Mouse (Mus musculus) gastrocnemius, postnatal 14 days (tissue): ENCODE measurements around the gene Fam43a. TPM values are rescaled to one million over a fixed set of nuclear protein-coding genes. Genes with fewer than 3 reads are reported as not detected.

Experiments
- DNase-seq: peaks from one replicate; pipeline ENCODE4 v3.0.0; 2021; ENCODE audit warnings: mixed read lengths
- intact Hi-C: fragments of 180-260 bp; cut with DNase I; formaldehyde crosslinking; loops from one replicate; pipeline ENCODE4 v1.15.1; 2025; ENCODE audit warnings: low total_unique reads
- total RNA-seq, 2 experiments: library from RNA; stranded (reverse); gene quantifications; 2 replicates each; pipeline ENCODE4 v1.2.3; 2021

Fam43a gene
- total RNA-seq, 2 experiments from 2014 or later: 17.4 to 17.9 TPM

GRCm38 (mm10) chr16:30591990-30592389 is 7.5 kb upstream of the Fam43a start:
- intact Hi-C loops: loop anchor here (10.0 kb wide), 2 partner anchors 283 to 763 kb away; no protein-coding TSS in a partner anchor
- no peak for DNase-seq

- intact Hi-C loops: loop anchor here (5.0 to 10.0 kb wide), 3 partner anchors 279 to 759 kb away; no protein-coding TSS in a partner anchor
These were observed 4.2 kb upstream of the Fam43a start for GRCm38 (mm10) chr16:30595356-30595755.

GRCm38 (mm10) chr16:30595835-30596557 is 3.5 kb upstream of the Fam43a start:
- intact Hi-C loops: loop anchor here (2.0 to 10.0 kb wide), 4 partner anchors 279 to 759 kb away; no protein-coding TSS in a partner anchor
- DNase-seq: no peak

More at GRCm38 (mm10) chr16:30595356-30595755, 4.2 kb upstream of the Fam43a start:
- DNase-seq: no peak

GRCm38 (mm10) chr16:30596959-30597681 is 2.4 kb upstream of the Fam43a start:
- peak; percentile 79 for DNase-seq
- intact Hi-C loops: loop anchor here (2.0 to 10.0 kb wide), 4 partner anchors 278 to 758 kb away; no protein-coding TSS in a partner anchor

- intact Hi-C loops: no loop called here
- peak; percentile 79 for DNase-seq
These were observed 1.0 kb downstream of the Fam43a start for GRCm38 (mm10) chr16:30600431-30601045.

GRCm38 (mm10) chr16:30601046-30601832 is 1.7 kb downstream of the Fam43a start:
- intact Hi-C loops: no loop called here
- peak; percentile 74 for DNase-seq

- no peak for DNase-seq
These were observed 2.4 kb downstream of the Fam43a start for GRCm38 (mm10) chr16:30601946-30602345.

GRCm38 (mm10) chr16:30602684-30603530 is 3.4 kb downstream of the Fam43a start:
- intact Hi-C loops: no loop called here
- no peak for DNase-seq

More at GRCm38 (mm10) chr16:30601946-30602345, 2.4 kb downstream of the Fam43a start:
- intact Hi-C loops: no loop called here

- intact Hi-C loops: no loop called here
- peak; percentile 56 for DNase-seq
These were observed 4.0 kb downstream of the Fam43a start for GRCm38 (mm10) chr16:30603531-30603842.

GRCm38 (mm10) chr16:30604061-30604806 is 4.7 kb downstream of the Fam43a start:
- intact Hi-C loops: no loop called here
- DNase-seq: no peak

- DNase-seq: no peak
These were observed 5.2 kb downstream of the Fam43a start for GRCm38 (mm10) chr16:30604807-30605137.

GRCm38 (mm10) chr16:30605528-30605927 is 6.0 kb downstream of the Fam43a start:
- DNase-seq: no peak
- intact Hi-C loops: no loop called here

More at GRCm38 (mm10) chr16:30604807-30605137, 5.2 kb downstream of the Fam43a start:
- intact Hi-C loops: no loop called here

GRCm38 (mm10) chr16:30607868-30608267 is 8.3 kb downstream of the Fam43a start:
- no peak for DNase-seq
- intact Hi-C loops: no loop called here

GRCm38 (mm10) chr16:30611331-30611730 is 11.8 kb downstream of the Fam43a start:
- intact Hi-C loops: no loop called here
- DNase-seq: no peak

GRCm38 (mm10) chr16:30613122-30613521 is 13.6 kb downstream of the Fam43a start:
- intact Hi-C loops: no loop called here
- no peak for DNase-seq

- DNase-seq: no peak
- intact Hi-C loops: no loop called here
These were observed 14.6 kb downstream of the Fam43a start for GRCm38 (mm10) chr16:30614122-30614521.

GRCm38 (mm10) chr16:30614705-30615317 is 15.3 kb downstream of the Fam43a start:
- no peak for DNase-seq
- intact Hi-C loops: no loop called here

- DNase-seq: no peak
- intact Hi-C loops: no loop called here
These were observed 16.8 kb downstream of the Fam43a start for GRCm38 (mm10) chr16:30616281-30616680.
